Mouse (Mus musculus) layer of hippocampus, postnatal 36 days (tissue): ENCODE results near the gene Jak1. TPM values are rescaled to one million over a fixed set of nuclear protein-coding genes. Genes with fewer than 3 reads are reported as not detected.
A peak's percentile ranks its signal among the peaks of the same experiment; 100 is the strongest.

Experiments used
- DNase-seq, 2 experiments: peaks; one replicate each; pipeline ENCODE4 v3.0.0; 2022
- total RNA-seq, 2 experiments: library from RNA; stranded (reverse); gene quantifications; 2 replicates each; pipeline ENCODE4 v1.2.3; 2021

The Jak1 gene
- total RNA-seq, 2 experiments from 2014 or later, result 123 to 126 TPM

- no peak for DNase-seq
Measured at GRCm38 (mm10) chr4:101186591-101186990, 78.5 kb downstream of the Jak1 start.

GRCm38 (mm10) chr4:101185216-101185615, 79.9 kb downstream of the Jak1 start:
- DNase-seq, result no peak

- no peak for DNase-seq
Measured at GRCm38 (mm10) chr4:101182603-101183011, 82.5 kb downstream of the Jak1 start.

GRCm38 (mm10) chr4:101180681-101181080, 84.4 kb downstream of the Jak1 start:
- no peak for DNase-seq

GRCm38 (mm10) chr4:101179836-101180235, 85.2 kb downstream of the Jak1 start:
- DNase-seq, result no peak

GRCm38 (mm10) chr4:101179076-101179475, 86.0 kb downstream of the Jak1 start:
- DNase-seq, result no peak

- DNase-seq, result no peak
Measured at GRCm38 (mm10) chr4:101177796-101178195, 87.3 kb downstream of the Jak1 start.

GRCm38 (mm10) chr4:101176123-101176522, 89.0 kb downstream of the Jak1 start:
- DNase-seq, result no peak

- no peak for DNase-seq
Measured at GRCm38 (mm10) chr4:101174916-101175625, 90.0 kb downstream of the Jak1 start.

GRCm38 (mm10) chr4:101172738-101173137, 92.3 kb downstream of the Jak1 start:
- no peak for DNase-seq

- DNase-seq, result no peak
Measured at GRCm38 (mm10) chr4:101168189-101168778, 96.8 kb downstream of the Jak1 start.

GRCm38 (mm10) chr4:101167777-101168176, 97.3 kb downstream of the Jak1 start:
- DNase-seq, result no peak

- DNase-seq, result no peak
Measured at GRCm38 (mm10) chr4:101165776-101166175, 99.3 kb downstream of the Jak1 start.

- DNase-seq, result no peak
Measured at GRCm38 (mm10) chr4:101164673-101165072, 100.4 kb downstream of the Jak1 start.

GRCm38 (mm10) chr4:101164189-101164588, 100.9 kb downstream of the Jak1 start:
- DNase-seq, result no peak

GRCm38 (mm10) chr4:101160821-101161220, 104.3 kb downstream of the Jak1 start:
- DNase-seq, result no peak

GRCm38 (mm10) chr4:101159191-101159764, 105.8 kb downstream of the Jak1 start:
- no peak for DNase-seq

GRCm38 (mm10) chr4:101158282-101158681, 106.8 kb downstream of the Jak1 start:
- DNase-seq, result no peak

- DNase-seq, result no peak
Measured at GRCm38 (mm10) chr4:101157476-101157875, 107.6 kb downstream of the Jak1 start.

GRCm38 (mm10) chr4:101155541-101155940, 109.5 kb downstream of the Jak1 start:
- no peak for DNase-seq

- no peak for DNase-seq
Measured at GRCm38 (mm10) chr4:101146891-101147655, 118.0 kb downstream of the Jak1 start.

- DNase-seq, result peak; percentile 72 to 76
Measured at GRCm38 (mm10) chr4:101146047-101146745, 118.9 kb downstream of the Jak1 start.
